Mouse (Mus musculus) neural tube, embryonic 11.5 days (tissue): ENCODE results near the gene Rdh16f2. TPM values are rescaled to one million over a fixed set of nuclear protein-coding genes. Genes with fewer than 3 reads are reported as not detected.

Experiments used
- ATAC-seq: fragments of 200-750 bp; cut with Nextera tagmentation; 2 replicates; pipeline ENCODE4 v1.8.0; 2017; ENCODE audit warnings: moderate number of reproducible peaks, mild to moderate bottlenecking, moderate TSS enrichment, moderate library complexity; ENCODE audit not compliant: insufficient read depth, low FRiP score, low TSS enrichment
- DNase-seq: peaks from one replicate; pipeline ENCODE4 v3.0.0-alpha.2; 2015; ENCODE audit warnings: low spot score
- H3K27ac ChIP-seq: fragments of 300-500 bp; sonication (generic); 2 replicates; pipeline ENCODE4 v1.5.1; 2014; ENCODE audit warnings: low read depth, mild to moderate bottlenecking, low read length
- H3K27me3 ChIP-seq: fragments of 300-500 bp; sonication (generic); 2 replicates; pipeline ENCODE4 v1.6.1; 2014; ENCODE audit warnings: mild to moderate bottlenecking, low read length, mixed read lengths; ENCODE audit not compliant: control insufficient read depth, insufficient read depth
- H3K36me3 ChIP-seq: fragments of 300-500 bp; sonication (generic); 2 replicates; pipeline ENCODE4 v1.6.1; 2014; ENCODE audit warnings: mild to moderate bottlenecking, low read length, moderate library complexity, mixed read lengths; ENCODE audit not compliant: control insufficient read depth, insufficient read depth
- H3K4me1 ChIP-seq: fragments of 300-500 bp; sonication (generic); 2 replicates; pipeline ENCODE4 v1.6.1; 2014; ENCODE audit warnings: low read length, mixed read lengths; ENCODE audit not compliant: control insufficient read depth, insufficient read depth
- H3K4me2 ChIP-seq: fragments of 300-500 bp; sonication (generic); 2 replicates; pipeline ENCODE4 v1.6.1; 2014; ENCODE audit warnings: low read depth, mild to moderate bottlenecking, moderate library complexity
- H3K4me3 ChIP-seq: fragments of 300-500 bp; sonication (generic); 2 replicates; pipeline ENCODE4 v1.5.1; 2014; ENCODE audit warnings: low read depth, low read length
- H3K9ac ChIP-seq: fragments of 300-500 bp; sonication (generic); 2 replicates; pipeline ENCODE4 v1.6.1; 2014; ENCODE audit warnings: mild to moderate bottlenecking, low read length
- H3K9me3 ChIP-seq: fragments of 300-500 bp; sonication (generic); 2 replicates; pipeline ENCODE4 v1.6.1; 2016; ENCODE audit warnings: low read length; ENCODE audit not compliant: control insufficient read depth
- WGBS: fragments of 180-500 bp; shearing (Covaris S2); extraction: QIAGEN DNeasy Blood & Tissue Kit; methylation state at CpG from one replicate; pipeline ENCODE4 v1.1.7; 2014; 5-methylcytosine and 5-hydroxymethylcytosine counted together
- polyA plus RNA-seq: library from polyadenylated mRNA; unstranded; fragments of >200 nt; fragmentation: Nextera tagmentation; extraction: Ambion mirVana; gene quantifications from 2 replicates; pipeline ENCODE4 v1.2.1, GENCODE M21; 2014

Rdh16f2 gene
- polyA plus RNA-seq, 1 experiment from 2014 or later = not detected

- no peak for ATAC-seq
- Histone ChIP-seq H3K27me3 (no peaks in the 10 kb centered on the region), H3K4me2 (no peak overlapping the region), H3K4me1 (no peaks in the 10 kb centered on the region), H3K9ac (no peak overlapping the region), H3K4me3 (no peak overlapping the region), H3K27ac (no peak overlapping the region), H3K9me3 (no peaks in the 10 kb centered on the region), H3K36me3 (no peaks in the 10 kb centered on the region)
- 94% methylated on average over 5 of the region's 5 CpGs for WGBS
- DNase-seq = no peak
Measured at GRCm38 (mm10) chr10:127917651-127918050, 51.4 kb downstream of the Rdh16f2 start.

DNA sequence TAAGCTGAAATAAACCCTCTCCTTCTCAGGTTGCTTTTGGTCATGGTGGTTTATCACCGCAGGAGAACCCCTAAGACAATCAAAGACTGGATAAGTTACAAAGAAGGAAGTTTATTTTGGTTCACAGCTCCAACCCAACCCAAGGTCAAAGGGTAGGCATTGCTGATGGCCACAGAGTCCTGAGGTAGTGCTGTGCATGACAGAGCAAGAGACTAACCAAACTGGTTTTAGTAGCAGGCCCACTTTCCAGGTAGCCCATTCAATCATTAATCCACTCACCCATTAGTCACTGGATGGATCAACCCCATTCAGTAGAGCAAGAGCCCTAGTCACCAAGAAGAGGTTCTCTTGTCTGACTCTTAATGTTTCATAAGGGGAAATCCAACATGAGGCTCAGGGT lies 56.0 kb downstream of the Rdh16f2 start:
- Histone ChIP-seq H3K9me3 (no peaks in the 10 kb centered on the region), H3K36me3 (no peaks in the 10 kb centered on the region), H3K4me2 (no peak overlapping the region), H3K27me3 (no peaks in the 10 kb centered on the region), H3K4me3 (no peak overlapping the region), H3K4me1 (no peaks in the 10 kb centered on the region), H3K9ac (no peak overlapping the region), H3K27ac (no peak overlapping the region)
- no peak for DNase-seq
- WGBS = 93% methylated on average over 1 of the region's 1 CpGs
- no peak for ATAC-seq

DNA sequence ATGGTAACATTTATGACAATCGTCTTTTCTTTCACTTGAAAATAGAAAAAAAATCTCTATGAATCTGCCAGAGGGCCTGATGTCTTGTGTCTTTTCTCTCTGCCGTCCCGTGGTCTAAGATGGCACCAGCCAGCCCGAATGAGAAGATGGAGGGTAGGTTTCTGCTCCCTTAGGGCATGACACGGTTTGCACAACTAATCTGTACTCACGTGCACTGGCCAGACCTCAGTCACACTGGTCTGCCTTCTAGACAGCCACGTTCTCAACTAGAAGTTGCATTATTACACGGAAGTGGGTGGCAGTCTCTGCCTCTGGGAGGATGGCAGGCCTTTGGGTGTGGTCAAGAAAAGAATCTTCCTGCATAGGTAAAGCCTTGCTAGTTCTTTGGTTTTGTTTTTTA lies 56.8 kb downstream of the Rdh16f2 start:
- no peaks in the 10 kb centered on the region for H3K27me3 ChIP-seq
- no peaks in the 10 kb centered on the region for H3K4me1 ChIP-seq
- H3K9ac ChIP-seq = no peak overlapping the region
- H3K36me3 ChIP-seq = no peaks in the 10 kb centered on the region
- ATAC-seq (no peak), DNase-seq (no peak)
- 87% methylated on average over 8 of the region's 8 CpGs for WGBS
- no peak overlapping the region for H3K4me2 ChIP-seq
- H3K9me3 ChIP-seq = no peaks in the 10 kb centered on the region
- no peak overlapping the region for H3K27ac ChIP-seq
- no peak overlapping the region for H3K4me3 ChIP-seq

- no peaks in the 10 kb centered on the region for H3K9me3 ChIP-seq
- no peaks in the 10 kb centered on the region for H3K36me3 ChIP-seq
- WGBS = 72% methylated on average over 7 of the region's 7 CpGs
- no peak overlapping the region for H3K4me2 ChIP-seq
- H3K27me3 ChIP-seq = no peaks in the 10 kb centered on the region
- H3K27ac ChIP-seq = no peak overlapping the region
- no peak overlapping the region for H3K9ac ChIP-seq
- no peak for ATAC-seq
- H3K4me3 ChIP-seq = no peak overlapping the region
- no peak for DNase-seq
- no peaks in the 10 kb centered on the region for H3K4me1 ChIP-seq
Measured at GRCm38 (mm10) chr10:127924597-127925378, 58.5 kb downstream of the Rdh16f2 start.

Other genes starting within 250 kb of the Rdh16f2 start
- 60.2 and 68.2 TPM in 2 replicates for gene Lrp1, start 245.3 kb upstream of the Rdh16f2 start, polyA plus RNA-seq
- 6.1 and 6.8 TPM in 2 replicates for gene Stat6, start 223.5 kb upstream of the Rdh16f2 start, polyA plus RNA-seq
- 9.3 and 10.6 TPM in 2 replicates for gene Nemp1, start 199.6 kb upstream of the Rdh16f2 start, polyA plus RNA-seq
- 6.2 and 7.8 TPM in 2 replicates for gene Nab2, start 197.9 kb upstream of the Rdh16f2 start, polyA plus RNA-seq
- gene Myo1a, start 161.3 kb upstream of the Rdh16f2 start, polyA plus RNA-seq = 0.56 and 0.76 TPM in 2 replicates
- 0.49 and 0.57 TPM in 2 replicates for gene Tac2, start 142.0 kb upstream of the Rdh16f2 start, polyA plus RNA-seq
- gene Zbtb39, start 126.9 kb upstream of the Rdh16f2 start, polyA plus RNA-seq = 7.0 and 8.0 TPM in 2 replicates
- gene Gpr182, start 114.7 kb upstream of the Rdh16f2 start, polyA plus RNA-seq = 0.29 and 0.38 TPM in 2 replicates
- gene Rdh1, start 106.8 kb upstream of the Rdh16f2 start, polyA plus RNA-seq = not detected in 2 replicates
- 0.13 TPM in 1 of 2 replicates, not detected in the other for gene Rdh16f1, start 106.7 kb upstream of the Rdh16f2 start, polyA plus RNA-seq
- gene Rdh9, start 90.1 kb upstream of the Rdh16f2 start, polyA plus RNA-seq = not detected in 2 replicates
- gene Rdh16, start 65.3 kb upstream of the Rdh16f2 start, polyA plus RNA-seq = not detected in 2 replicates
- not detected in 2 replicates for gene Rdh19, start 16.5 kb upstream of the Rdh16f2 start, polyA plus RNA-seq
- not detected in 2 replicates for gene Rdh7, start 22.3 kb downstream of the Rdh16f2 start, polyA plus RNA-seq
- gene Sdr9c7, start 32.0 kb downstream of the Rdh16f2 start, polyA plus RNA-seq = not detected in 2 replicates
- not detected in 2 replicates for gene Hsd17b6, start 141.1 kb downstream of the Rdh16f2 start, polyA plus RNA-seq
- gene Prim1, start 148.7 kb downstream of the Rdh16f2 start, polyA plus RNA-seq = 85.0 and 91.4 TPM in 2 replicates
- 854 and 893 TPM in 2 replicates for gene Naca, start 169.1 kb downstream of the Rdh16f2 start, polyA plus RNA-seq
- gene Ptges3, start 192.5 kb downstream of the Rdh16f2 start, polyA plus RNA-seq = 584 and 611 TPM in 2 replicates
- 2,381 and 2,418 TPM in 2 replicates for gene Atp5b, start 216.8 kb downstream of the Rdh16f2 start, polyA plus RNA-seq
- 20.3 and 23.5 TPM in 2 replicates for gene Baz2a, start 225.1 kb downstream of the Rdh16f2 start, polyA plus RNA-seq